Mouse (Mus musculus): ENCODE data around the gene Tbc1d4.

Gene Tbc1d4

DNA sequence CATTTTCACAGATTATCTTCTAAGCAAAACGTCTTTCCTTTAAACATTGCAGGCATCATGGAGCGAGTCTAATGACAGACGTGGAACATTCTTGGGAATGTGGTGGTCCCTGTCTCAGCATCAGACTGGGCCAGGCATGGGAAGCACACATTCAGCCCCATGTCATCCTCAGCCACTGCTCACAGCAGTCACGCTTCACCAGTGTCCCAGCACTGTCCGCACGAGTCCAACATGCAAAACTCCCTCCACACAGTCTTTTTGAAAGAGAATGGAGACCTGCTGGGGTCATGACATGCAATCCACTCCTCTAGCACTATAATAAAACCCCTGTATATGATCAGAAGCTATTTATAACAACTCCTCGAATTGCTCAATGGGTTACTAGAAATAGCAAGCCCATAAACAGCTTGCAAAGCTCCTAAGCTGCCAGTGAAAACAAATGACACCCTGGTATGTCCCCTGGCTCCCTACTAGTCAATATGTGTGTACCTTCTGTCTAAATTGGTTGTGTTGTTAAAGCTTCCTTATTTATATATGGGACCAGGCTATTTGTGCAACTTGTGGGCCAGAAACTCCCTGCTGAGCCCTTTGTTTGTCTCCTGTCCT is 76.8 kb downstream of the Tbc1d4 start:
- no peak for DNase-seq (ENCODE audit: low read depth, low spot score)

GRCm38 (mm10) chr14:101530455-101530854 is 78.5 kb downstream of the Tbc1d4 start:
- no peak for DNase-seq (ENCODE audit: low read depth, low spot score)

GRCm38 (mm10) chr14:101529194-101529593 is 79.8 kb downstream of the Tbc1d4 start:
- no peak for DNase-seq (ENCODE audit: low read depth, low spot score)

- DNase-seq (ENCODE audit: low read depth, low spot score): no peak
Measured at GRCm38 (mm10) chr14:101527420-101527996, 81.5 kb downstream of the Tbc1d4 start.

- DNase-seq (ENCODE audit: low read depth, low spot score): no peak
Measured at GRCm38 (mm10) chr14:101526478-101526877, 82.5 kb downstream of the Tbc1d4 start.

DNA sequence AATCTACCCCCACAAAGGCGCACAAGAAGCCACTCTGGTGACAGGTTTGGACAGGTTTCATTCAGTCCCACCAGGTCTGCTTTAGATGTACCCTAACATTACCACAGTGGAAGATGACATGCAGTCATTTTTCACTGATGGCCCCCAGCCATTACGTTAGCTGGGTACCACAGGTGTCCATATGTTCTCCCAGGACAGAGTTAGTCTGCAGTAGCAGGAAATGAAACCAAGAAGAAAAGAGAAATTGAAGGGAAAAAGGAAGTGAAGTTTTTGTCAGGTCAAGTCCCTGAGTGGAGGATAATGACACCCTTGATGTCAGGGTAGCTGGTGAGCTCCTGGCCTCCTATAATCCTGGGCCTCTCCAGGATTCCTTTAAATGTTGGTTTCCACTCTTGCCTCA is 89.0 kb downstream of the Tbc1d4 start:
- DNase-seq (ENCODE audit: low read depth, low spot score): no peak

- no peak for DNase-seq (ENCODE audit: low read depth, low spot score)
Measured at GRCm38 (mm10) chr14:101518259-101518658, 90.7 kb downstream of the Tbc1d4 start.

- no peak for DNase-seq (ENCODE audit: low read depth, low spot score)
Measured at GRCm38 (mm10) chr14:101517801-101518200, 91.2 kb downstream of the Tbc1d4 start.

DNA sequence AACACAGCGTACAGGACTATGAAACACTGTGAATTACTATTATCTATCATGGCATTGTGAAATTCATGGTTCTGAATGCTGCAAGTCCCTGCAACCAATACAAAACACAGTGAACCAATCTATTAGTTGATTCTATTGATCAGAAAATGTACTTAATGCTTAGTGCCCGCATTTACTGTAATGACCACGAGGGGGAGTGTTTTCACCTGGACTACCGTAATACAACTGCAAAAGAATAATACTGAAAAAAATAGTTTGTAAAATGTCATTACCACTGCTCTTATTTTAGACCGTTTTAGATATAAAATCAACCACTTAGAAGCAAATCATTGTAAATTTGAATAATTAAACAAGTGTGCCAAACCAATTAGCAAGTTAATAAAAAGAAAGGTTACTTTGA is 91.7 kb downstream of the Tbc1d4 start:
- DNase-seq (ENCODE audit: low read depth, low spot score): no peak

DNA sequence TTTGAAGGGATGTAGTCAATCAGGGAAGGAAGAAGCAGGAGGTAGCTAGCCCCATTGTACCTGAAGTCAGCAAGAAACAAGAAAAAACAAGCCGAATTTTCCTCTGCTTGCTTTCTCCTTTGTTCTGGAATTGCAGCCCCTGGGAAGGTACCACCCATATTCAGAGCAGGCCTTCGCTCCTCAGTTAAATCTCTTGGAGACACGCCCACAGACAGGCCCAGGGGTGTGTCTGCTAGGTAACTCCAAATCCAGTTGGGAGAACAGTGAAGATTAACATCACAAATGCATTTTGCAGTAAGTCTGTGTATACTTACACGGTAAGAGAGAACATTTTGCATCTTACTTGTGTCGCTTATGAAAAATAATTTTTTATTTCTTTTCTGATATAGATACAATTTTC is 92.1 kb downstream of the Tbc1d4 start:
- DNase-seq (ENCODE audit: low read depth, low spot score): no peak

- DNase-seq (ENCODE audit: low read depth, low spot score): no peak
Measured at GRCm38 (mm10) chr14:101516031-101516430, 93.0 kb downstream of the Tbc1d4 start.

DNA sequence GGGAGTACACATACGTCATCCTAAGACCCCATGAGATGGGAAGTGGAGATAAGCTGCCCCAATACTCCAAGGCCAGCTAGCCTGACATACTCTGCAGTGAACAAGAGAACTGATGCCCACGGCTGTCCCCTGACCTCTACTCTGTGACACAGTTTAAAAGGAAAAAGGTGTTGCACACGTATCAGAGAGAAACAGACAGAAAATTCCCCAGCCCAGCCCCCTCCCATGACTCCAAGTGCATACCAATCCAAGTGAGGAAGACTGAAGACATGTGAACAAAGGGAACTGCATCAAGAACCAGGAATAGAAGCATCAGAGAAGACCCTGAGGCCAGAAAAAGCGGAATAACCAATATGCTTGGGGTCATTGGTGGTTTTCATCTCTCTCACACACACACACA is 93.7 kb downstream of the Tbc1d4 start:
- DNase-seq (ENCODE audit: low read depth, low spot score): no peak

DNA sequence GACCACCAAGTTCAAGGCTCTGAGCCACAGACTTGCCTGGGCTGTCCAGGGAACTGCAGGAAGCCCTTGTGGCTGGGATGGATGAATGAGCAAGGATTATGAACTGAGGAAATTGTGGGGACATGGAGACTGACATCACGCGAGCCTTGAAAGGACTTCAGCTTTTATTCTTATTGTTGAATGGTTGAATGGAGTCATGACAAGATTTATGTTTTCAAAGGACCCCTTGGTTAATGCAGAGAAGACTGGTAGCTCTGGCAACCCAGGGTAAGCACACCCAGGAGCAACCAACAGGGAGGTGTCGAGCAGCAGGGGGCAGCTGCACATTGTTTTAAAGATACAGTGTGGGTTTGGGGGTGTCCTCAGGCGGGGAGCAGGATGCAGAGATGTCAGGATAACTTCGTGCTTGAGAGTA is 94.4 kb downstream of the Tbc1d4 start:
- DNase-seq (ENCODE audit: low read depth, low spot score): no peak

DNA sequence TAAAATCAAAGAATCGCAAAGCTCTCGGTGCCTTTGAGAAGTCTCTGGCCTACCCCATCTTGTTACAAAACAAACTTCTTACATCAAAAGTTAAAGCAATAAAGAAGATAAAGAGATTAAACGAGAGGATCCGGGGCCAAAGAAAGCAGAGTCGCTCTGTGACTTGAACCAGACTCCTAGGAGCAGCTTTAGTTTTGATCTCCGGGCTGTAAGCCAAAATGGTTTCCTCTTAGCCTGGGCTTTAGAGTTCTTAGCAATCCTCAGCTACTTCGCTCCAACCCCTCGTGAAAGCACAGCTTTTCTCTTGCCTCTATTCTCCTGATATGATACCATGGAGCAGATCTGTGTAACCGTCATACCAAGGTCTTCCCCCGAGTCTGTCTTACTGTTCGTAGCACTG is 95.8 kb downstream of the Tbc1d4 start:
- DNase-seq (ENCODE audit: low read depth, low spot score): no peak

GRCm38 (mm10) chr14:101511410-101511809 is 97.6 kb downstream of the Tbc1d4 start:
- DNase-seq (ENCODE audit: low read depth, low spot score): no peak

GRCm38 (mm10) chr14:101510540-101511313 is 98.3 kb downstream of the Tbc1d4 start:
- no peak for DNase-seq (ENCODE audit: low read depth, low spot score)

GRCm38 (mm10) chr14:101509759-101510158 is 99.2 kb downstream of the Tbc1d4 start:
- DNase-seq (ENCODE audit: low read depth, low spot score): no peak

- DNase-seq (ENCODE audit: low read depth, low spot score): no peak
Measured at GRCm38 (mm10) chr14:101507956-101508355, 101.0 kb downstream of the Tbc1d4 start.

GRCm38 (mm10) chr14:101507146-101507545 is 101.8 kb downstream of the Tbc1d4 start:
- DNase-seq (ENCODE audit: low read depth, low spot score): no peak

DNA sequence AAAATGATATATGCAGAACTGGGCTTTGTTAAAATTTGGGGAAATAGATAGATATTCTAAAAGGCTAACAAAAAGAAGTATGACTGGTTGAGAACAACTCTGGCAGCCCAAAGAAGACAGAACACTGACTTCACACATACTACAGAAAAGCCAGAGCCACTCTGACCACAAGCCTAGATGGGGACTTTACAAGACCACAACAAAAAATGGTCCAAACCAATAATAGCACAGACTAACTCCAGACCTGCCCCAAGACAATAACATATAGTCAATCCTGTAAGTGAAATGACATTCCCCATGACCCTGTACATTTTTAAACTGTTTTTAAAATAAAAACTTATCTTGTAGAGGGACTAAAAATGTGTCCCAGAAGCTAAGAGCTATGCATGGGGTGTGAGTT is 103.2 kb downstream of the Tbc1d4 start:
- no peak for DNase-seq (ENCODE audit: low read depth, low spot score)

GRCm38 (mm10) chr14:101504473-101505200 is 104.4 kb downstream of the Tbc1d4 start:
- DNase-seq (ENCODE audit: low read depth, low spot score): no peak
